Mouse (Mus musculus): ENCODE measurements around the gene Alcam. TPM values are rescaled to one million over a fixed set of nuclear protein-coding genes. Genes with fewer than 3 reads are reported as not detected.

The Alcam gene
- polyA plus RNA-seq, 1 experiment from 2014 or later, result 52.5 TPM

DNA sequence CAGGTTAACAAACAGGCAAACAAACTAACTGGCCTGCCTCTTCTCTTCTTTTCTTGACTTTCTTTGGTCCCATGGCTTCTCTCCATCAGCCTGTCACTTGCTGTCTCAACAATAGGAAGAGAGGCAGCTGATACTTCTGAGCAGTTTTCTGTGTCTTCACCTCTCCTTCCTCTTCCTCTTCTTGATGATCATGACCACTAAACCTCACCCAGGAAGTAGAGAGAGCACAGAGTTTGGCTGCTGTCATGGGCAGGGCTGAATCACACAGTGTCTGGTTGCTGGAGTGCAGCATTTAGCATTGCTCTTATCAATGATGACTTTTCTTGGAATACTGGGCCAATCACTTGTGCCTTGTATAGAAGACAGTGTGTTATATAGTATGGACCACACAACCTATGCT, 14.6 kb upstream of the Alcam start:
- DNase-seq (ENCODE audit: low spot score) (no peak), ATAC-seq (replicated peaks; ENCODE audit: low FRiP score) (no peak)
- Histone ChIP-seq H3K27me3 (ENCODE audit: control insufficient read depth, insufficient read depth, low read length) (no peaks in the 10 kb centered on the region), H3K4me2 (ENCODE audit: low read depth, low read length, severe bottlenecking) (no peak overlapping the region), H3K36me3 (ENCODE audit: control insufficient read depth, insufficient read depth, low read length) (no peaks in the 10 kb centered on the region), H3K4me1 (replicated peaks; ENCODE audit: control insufficient read depth, insufficient read depth, low read length) (no peaks in the 10 kb centered on the region), H3K9ac (ENCODE audit: low read length) (no peak overlapping the region), H3K4me3 (ENCODE audit: low read depth, low read length) (no peak overlapping the region), H3K9me3 (ENCODE audit: control insufficient read depth, low read length) (no peaks in the 10 kb centered on the region), H3K27ac (ENCODE audit: low read depth, low read length) (no peak overlapping the region)

DNA sequence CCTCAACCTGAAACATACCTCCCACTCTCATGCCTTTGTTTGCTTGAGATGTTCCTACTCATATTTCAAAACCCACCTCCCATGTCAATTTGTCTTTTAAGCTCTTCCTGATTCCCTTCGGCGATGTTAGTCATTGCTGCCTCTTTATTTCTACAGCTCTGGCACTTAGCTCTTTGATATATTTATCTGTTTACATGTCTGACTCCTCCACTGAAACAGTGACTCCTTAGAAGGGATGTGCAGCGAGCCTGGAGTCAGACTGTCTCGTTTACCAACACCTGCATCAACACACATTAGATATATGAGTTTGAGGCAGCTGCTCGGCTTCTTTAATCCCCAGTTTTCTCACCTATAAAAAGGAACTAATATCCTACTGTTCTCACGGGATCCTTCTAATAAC, 12.9 kb upstream of the Alcam start:
- no peak for DNase-seq (ENCODE audit: low spot score)
- Histone ChIP-seq H3K9me3 (ENCODE audit: control insufficient read depth, low read length) (no peaks in the 10 kb centered on the region), H3K36me3 (ENCODE audit: control insufficient read depth, insufficient read depth, low read length) (no peaks in the 10 kb centered on the region), H3K4me1 (replicated peaks; ENCODE audit: control insufficient read depth, insufficient read depth, low read length) (no peaks in the 10 kb centered on the region), H3K4me3 (ENCODE audit: low read depth, low read length) (no peak overlapping the region), H3K27me3 (ENCODE audit: control insufficient read depth, insufficient read depth, low read length) (no peaks in the 10 kb centered on the region), H3K9ac (ENCODE audit: low read length) (no peak overlapping the region), H3K4me2 (ENCODE audit: low read depth, low read length, severe bottlenecking) (no peak overlapping the region), H3K27ac (ENCODE audit: low read depth, low read length) (no peak overlapping the region)
- 83% methylated on average over 6 of the region's 6 CpGs for WGBS
- ATAC-seq (replicated peaks; ENCODE audit: low FRiP score), result no peak

DNA sequence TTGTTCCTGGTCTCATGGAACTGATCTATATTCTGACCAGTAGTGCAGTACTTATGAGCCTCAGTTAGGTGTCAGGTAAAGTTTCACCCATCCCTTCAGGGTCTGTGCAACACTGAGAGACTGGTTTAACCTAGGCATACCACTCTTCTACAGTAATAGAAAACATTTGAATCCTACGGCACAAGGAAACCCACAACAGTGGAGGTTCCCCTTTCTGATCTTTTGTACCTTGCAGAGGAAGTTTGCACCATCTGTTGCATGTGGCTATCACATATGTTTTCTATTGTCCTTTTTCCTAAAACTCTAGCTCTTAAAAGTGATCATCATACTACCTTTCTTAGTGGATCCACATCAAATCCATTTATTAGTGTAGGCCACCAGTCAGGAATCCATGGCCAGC, 10.7 kb upstream of the Alcam start:
- H3K4me3 ChIP-seq (ENCODE audit: low read depth, low read length), result no peak overlapping the region
- H3K27me3 ChIP-seq (ENCODE audit: control insufficient read depth, insufficient read depth, low read length), result no peaks in the 10 kb centered on the region
- H3K9me3 ChIP-seq (ENCODE audit: control insufficient read depth, low read length), result no peaks in the 10 kb centered on the region
- WGBS, result 85% methylated on average over 1 of the region's 1 CpGs
- no peaks in the 10 kb centered on the region for H3K4me1 ChIP-seq (replicated peaks; ENCODE audit: control insufficient read depth, insufficient read depth, low read length)
- DNase-seq (ENCODE audit: low spot score), result no peak
- no peak overlapping the region for H3K4me2 ChIP-seq (ENCODE audit: low read depth, low read length, severe bottlenecking)
- H3K9ac ChIP-seq (ENCODE audit: low read length), result no peak overlapping the region
- no peaks in the 10 kb centered on the region for H3K36me3 ChIP-seq (ENCODE audit: control insufficient read depth, insufficient read depth, low read length)
- no peak for ATAC-seq (replicated peaks; ENCODE audit: low FRiP score)
- H3K27ac ChIP-seq (ENCODE audit: low read depth, low read length), result no peak overlapping the region

DNA sequence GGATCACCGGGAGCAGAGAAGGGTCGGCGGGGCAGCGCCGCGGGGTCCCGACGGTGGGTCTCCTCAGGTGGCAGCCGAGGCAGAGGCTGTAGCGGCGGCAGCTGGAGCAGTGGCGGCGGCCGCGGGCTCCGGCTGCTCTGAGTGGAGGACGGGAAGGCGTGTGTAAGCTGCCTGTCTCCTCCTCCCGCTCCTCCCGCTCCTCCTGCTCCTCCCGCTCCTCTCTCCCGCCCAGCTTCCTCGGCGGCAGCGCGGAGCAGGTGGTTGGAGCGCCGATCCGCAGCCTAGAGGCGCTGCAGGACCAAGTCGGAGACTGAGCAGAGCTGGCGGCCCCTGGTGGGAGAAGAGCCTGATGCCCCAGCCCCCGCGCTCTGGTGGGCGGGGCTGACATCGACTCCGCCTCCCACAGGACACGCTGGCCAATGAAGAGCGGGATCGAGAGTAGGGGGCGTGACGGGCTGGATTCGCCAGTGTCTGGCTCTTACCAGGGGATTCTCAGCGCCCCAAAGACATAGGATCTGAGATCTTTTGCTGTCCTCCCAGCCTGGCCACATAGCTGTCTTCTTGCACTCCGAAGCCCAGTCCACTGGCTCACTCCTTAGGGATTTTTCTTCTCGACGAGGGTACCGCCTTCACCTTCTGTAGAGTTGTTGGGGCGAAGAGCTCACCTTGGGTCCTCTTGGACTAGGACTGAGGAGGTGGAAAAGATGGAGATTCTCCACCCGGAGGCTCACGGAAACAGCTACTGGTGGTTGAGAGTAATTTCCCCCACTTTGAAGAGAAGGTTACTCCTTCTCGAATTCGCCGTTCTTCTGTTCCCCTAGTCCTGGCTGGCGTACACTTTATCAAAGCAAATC, 785 bp downstream of the Alcam start:
- Histone ChIP-seq H3K27me3 (ENCODE audit: control insufficient read depth, insufficient read depth, low read length) (peaks cover 10% of the 10 kb centered on the region), H3K4me1 (replicated peaks; ENCODE audit: control insufficient read depth, insufficient read depth, low read length) (peaks cover 5% of the 10 kb centered on the region; the same call in 1 of the 2 replicates), H3K4me2 (ENCODE audit: low read depth, low read length, severe bottlenecking) (peak overlapping the region; percentile 48), H3K36me3 (ENCODE audit: control insufficient read depth, insufficient read depth, low read length) (no peaks in the 10 kb centered on the region), H3K9ac (ENCODE audit: low read length) (peak overlapping the region; percentile 51), H3K9me3 (ENCODE audit: control insufficient read depth, low read length) (no peaks in the 10 kb centered on the region), H3K4me3 (ENCODE audit: low read depth, low read length) (peak overlapping the region; percentile 44), H3K27ac (ENCODE audit: low read depth, low read length) (no peak overlapping the region)
- DNase-seq (ENCODE audit: low spot score), result peak; percentile 98
- WGBS, result under 1% methylated on average over 49 of the region's 55 CpGs
- ATAC-seq (replicated peaks; ENCODE audit: low FRiP score), result peak; percentile 97

DNA sequence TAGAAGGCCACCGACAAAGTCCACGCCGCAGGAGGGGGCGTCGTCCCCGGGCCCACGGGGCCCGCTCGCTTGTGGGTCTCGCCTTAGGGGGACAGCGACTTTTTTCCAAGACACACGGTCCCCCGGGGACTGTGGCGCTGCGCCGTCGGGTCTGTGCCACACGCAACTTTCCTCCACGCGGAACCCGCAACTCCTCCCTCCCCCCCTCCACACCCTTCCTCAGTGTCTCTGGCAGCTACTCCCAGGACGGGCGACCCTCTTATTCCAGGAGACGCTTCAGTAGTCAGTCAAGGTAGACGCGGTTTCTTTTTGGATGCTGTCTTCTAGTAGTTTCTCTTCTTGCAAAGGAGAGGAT, 1.4 kb downstream of the Alcam start:
- H3K4me3 ChIP-seq (ENCODE audit: low read depth, low read length), result peak overlapping the region; percentile 44
- H3K27ac ChIP-seq (ENCODE audit: low read depth, low read length), result no peak overlapping the region
- DNase-seq (ENCODE audit: low spot score) (no peak), ATAC-seq (replicated peaks; ENCODE audit: low FRiP score) (peak; percentile 25)
- peaks cover 10% of the 10 kb centered on the region for H3K27me3 ChIP-seq (ENCODE audit: control insufficient read depth, insufficient read depth, low read length)
- 2% methylated on average over 25 of the region's 26 CpGs for WGBS
- H3K4me2 ChIP-seq (ENCODE audit: low read depth, low read length, severe bottlenecking), result peak overlapping the region; percentile 48
- H3K9me3 ChIP-seq (ENCODE audit: control insufficient read depth, low read length), result no peaks in the 10 kb centered on the region
- H3K9ac ChIP-seq (ENCODE audit: low read length), result peak overlapping the region; percentile 51
- H3K36me3 ChIP-seq (ENCODE audit: control insufficient read depth, insufficient read depth, low read length), result no peaks in the 10 kb centered on the region
- peaks cover 5% of the 10 kb centered on the region; the same call in 1 of the 2 replicates for H3K4me1 ChIP-seq (replicated peaks; ENCODE audit: control insufficient read depth, insufficient read depth, low read length)

DNA sequence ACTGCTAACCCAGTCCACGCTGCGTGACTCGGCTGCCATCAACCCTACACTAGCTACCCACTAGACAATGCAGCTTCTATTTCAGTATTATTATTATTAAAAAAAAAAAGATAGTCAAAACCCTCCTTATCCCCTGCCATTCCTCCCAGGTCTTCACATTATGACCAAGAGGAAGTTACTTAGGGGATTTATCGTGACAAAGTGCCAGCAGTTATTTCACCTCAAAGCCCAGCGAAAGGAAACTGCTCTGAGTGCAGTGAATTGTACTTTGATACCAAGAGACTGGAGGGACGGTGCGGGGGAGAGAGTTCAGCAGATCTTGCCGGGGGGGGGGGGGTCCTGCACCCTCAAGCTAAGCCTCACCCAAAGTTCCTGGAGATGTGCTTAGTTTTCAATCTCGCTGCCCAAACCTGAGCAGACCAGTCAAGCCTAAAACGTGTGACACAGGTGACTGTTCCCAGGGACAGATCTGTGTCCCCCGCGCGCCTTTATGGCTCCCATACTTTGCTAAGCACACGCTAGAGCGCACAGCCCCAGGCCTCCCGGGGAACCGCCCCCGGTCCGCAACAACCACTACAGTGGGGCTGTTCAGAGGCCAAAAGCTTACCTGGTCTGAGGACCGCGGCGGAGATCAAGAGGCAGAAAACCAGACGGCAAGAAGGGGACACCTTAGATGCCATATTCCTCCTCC, 1.9 kb downstream of the Alcam start:
- WGBS, result under 1% methylated on average over 23 of the region's 23 CpGs
- Histone ChIP-seq H3K27ac (ENCODE audit: low read depth, low read length) (no peak overlapping the region), H3K4me1 (replicated peaks; ENCODE audit: control insufficient read depth, insufficient read depth, low read length) (peaks cover 5% of the 10 kb centered on the region; the same call in 1 of the 2 replicates), H3K4me3 (ENCODE audit: low read depth, low read length) (peak overlapping the region; percentile 44), H3K9ac (ENCODE audit: low read length) (peak overlapping the region; percentile 51), H3K36me3 (ENCODE audit: control insufficient read depth, insufficient read depth, low read length) (no peaks in the 10 kb centered on the region), H3K27me3 (ENCODE audit: control insufficient read depth, insufficient read depth, low read length) (peaks cover 10% of the 10 kb centered on the region), H3K4me2 (ENCODE audit: low read depth, low read length, severe bottlenecking) (peak overlapping the region; percentile 48), H3K9me3 (ENCODE audit: control insufficient read depth, low read length) (no peaks in the 10 kb centered on the region)
- DNase-seq (ENCODE audit: low spot score), result peak; percentile 69
- ATAC-seq (replicated peaks; ENCODE audit: low FRiP score), result peak; percentile 1; the same call in 1 of the 2 replicates

DNA sequence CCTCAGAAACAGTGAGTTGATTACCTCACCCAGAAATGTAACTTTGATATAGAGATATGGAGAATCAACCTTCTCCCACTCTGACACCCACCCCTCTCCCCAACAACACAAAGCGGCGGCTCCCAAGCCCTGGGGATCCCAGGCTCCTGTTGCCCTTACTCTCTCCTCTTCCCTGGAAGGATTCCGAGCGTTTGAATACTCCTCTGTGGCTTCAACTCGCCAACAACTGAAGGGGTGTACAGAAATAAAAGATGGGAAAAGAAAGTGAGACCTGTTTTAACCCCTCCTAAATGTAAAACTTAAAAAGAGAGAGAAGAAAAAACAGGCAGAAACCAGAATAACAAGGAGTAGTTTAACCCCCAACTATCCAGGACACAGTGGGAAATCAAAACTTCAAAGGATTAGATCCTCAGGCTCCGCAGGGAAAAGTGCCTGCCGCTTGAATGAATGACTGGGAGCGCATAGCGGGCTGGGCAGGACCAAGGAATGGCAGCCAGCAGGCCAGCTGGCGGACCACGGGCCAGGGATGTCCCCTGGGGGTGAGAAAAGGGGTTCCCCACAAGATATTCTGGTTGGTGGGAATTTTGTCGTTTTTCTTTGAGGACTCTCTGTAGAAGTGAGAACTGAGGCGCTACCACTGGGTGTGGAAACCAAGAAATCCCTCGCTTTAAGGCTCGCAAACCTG, 2.6 kb downstream of the Alcam start:
- Histone ChIP-seq H3K27ac (ENCODE audit: low read depth, low read length) (0 out of 2 replicates have a peak overlapping the region, but pooled peaks have one; percentile 6), H3K4me2 (ENCODE audit: low read depth, low read length, severe bottlenecking) (peak overlapping the region; percentile 48), H3K4me1 (replicated peaks; ENCODE audit: control insufficient read depth, insufficient read depth, low read length) (peaks cover 5% of the 10 kb centered on the region; the same call in 1 of the 2 replicates), H3K9me3 (ENCODE audit: control insufficient read depth, low read length) (no peaks in the 10 kb centered on the region), H3K4me3 (ENCODE audit: low read depth, low read length) (peak overlapping the region; percentile 44), H3K27me3 (ENCODE audit: control insufficient read depth, insufficient read depth, low read length) (peaks cover 10% of the 10 kb centered on the region), H3K36me3 (ENCODE audit: control insufficient read depth, insufficient read depth, low read length) (no peaks in the 10 kb centered on the region), H3K9ac (ENCODE audit: low read length) (no peak overlapping the region; the same call in none of the 2 replicates)
- DNase-seq (ENCODE audit: low spot score), result peak; percentile 71
- ATAC-seq (replicated peaks; ENCODE audit: low FRiP score), result no peak
- WGBS, result 1% methylated on average over 15 of the region's 15 CpGs

DNA sequence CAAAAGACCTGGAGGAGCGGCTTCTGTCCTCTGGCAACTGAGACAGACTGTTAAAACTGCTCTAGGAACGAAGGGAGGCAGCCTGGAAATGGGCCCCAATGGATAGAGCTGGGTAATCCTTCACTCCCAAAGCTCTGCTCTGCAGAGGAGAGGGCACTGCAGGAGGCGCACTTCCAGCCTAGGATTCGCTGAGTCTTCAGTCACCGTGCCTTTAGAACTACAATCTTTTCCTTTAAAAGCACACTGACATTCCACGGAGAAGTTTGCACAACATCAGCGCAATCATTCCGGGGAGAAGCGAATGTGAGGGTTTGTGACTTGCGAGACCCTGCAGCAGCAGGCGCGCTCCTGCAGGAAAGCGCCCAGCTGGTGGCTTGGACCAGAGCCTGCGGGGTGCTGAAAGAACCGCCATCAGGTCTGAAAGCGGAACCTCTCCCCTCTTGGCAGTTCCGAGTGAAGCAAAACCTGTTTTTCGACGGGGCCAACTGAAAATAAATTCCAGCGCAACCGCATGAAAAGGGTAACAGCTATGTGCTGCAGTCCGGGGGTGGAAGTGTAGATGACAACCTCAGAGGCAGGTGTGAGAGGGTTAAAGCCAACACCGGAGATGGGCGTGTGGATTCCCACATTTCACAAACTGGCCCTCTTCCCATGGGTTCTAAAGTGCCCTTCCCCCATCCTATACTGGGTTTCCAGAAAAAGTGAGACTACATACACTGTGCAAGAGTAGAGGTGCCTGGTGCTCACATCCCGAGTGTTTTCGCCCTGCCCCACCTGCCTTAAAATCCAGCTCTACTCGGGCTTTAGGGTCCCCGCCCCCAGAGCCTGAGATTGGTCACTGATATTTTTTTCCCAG, 3.4 kb downstream of the Alcam start:
- Histone ChIP-seq H3K9ac (ENCODE audit: low read length) (peak overlapping the region; percentile 55), H3K36me3 (ENCODE audit: control insufficient read depth, insufficient read depth, low read length) (no peaks in the 10 kb centered on the region), H3K27ac (ENCODE audit: low read depth, low read length) (no peak overlapping the region), H3K4me2 (ENCODE audit: low read depth, low read length, severe bottlenecking) (peak overlapping the region; percentile 48), H3K4me1 (replicated peaks; ENCODE audit: control insufficient read depth, insufficient read depth, low read length) (peaks cover 5% of the 10 kb centered on the region; the same call in 1 of the 2 replicates), H3K9me3 (ENCODE audit: control insufficient read depth, low read length) (no peaks in the 10 kb centered on the region), H3K27me3 (ENCODE audit: control insufficient read depth, insufficient read depth, low read length) (peaks cover 10% of the 10 kb centered on the region), H3K4me3 (ENCODE audit: low read depth, low read length) (peak overlapping the region; percentile 44)
- ATAC-seq (replicated peaks; ENCODE audit: low FRiP score) (no peak), DNase-seq (ENCODE audit: low spot score) (peak; percentile 66)
- WGBS, result under 1% methylated on average over 28 of the region's 28 CpGs
